Mouse (Mus musculus) urinary bladder, postnatal 36 days (tissue): ENCODE results near the gene Cers6.

Experiments used
- DNase-seq, 2 experiments: peaks; one replicate each; pipeline ENCODE4 v3.0.0; 2022; ENCODE audit warnings: low spot score in 2 of 2, mixed read lengths in 1 of 2

Gene Cers6

GRCm38 (mm10) chr2:68960060-68960459 is 98.8 kb downstream of the Cers6 start:
- DNase-seq, result no peak

- DNase-seq, result no peak
These were observed 99.4 kb downstream of the Cers6 start for GRCm38 (mm10) chr2:68960620-68961019.

DNA sequence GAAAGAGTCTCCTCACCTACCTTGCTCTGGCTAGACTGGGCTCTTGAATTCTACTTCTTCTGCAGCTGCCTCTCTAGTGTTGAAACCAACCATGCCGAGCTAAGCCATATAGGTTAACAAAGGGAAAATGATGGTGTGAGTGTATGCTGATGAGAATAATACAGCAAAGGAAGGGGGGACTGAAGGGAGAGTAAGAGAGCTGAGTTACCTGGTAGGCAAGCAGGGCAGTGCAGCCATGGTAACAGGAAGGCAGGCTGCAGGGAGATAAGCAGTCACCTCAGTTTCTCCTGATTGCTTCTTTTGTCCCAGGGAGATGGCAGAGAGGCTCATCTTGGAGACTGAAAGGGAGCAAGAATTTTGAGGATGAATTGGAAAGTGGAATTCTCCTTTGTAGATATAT is 105.1 kb downstream of the Cers6 start:
- DNase-seq, result no peak

- DNase-seq, result no peak
These were observed 106.8 kb downstream of the Cers6 start for GRCm38 (mm10) chr2:68968028-68968427.

- DNase-seq, result no peak
These were observed 110.6 kb downstream of the Cers6 start for GRCm38 (mm10) chr2:68971840-68972239.

GRCm38 (mm10) chr2:68973753-68974152 is 112.5 kb downstream of the Cers6 start:
- DNase-seq, result no peak

- no peak for DNase-seq
These were observed 114.0 kb downstream of the Cers6 start for GRCm38 (mm10) chr2:68975286-68975685.

- DNase-seq, result no peak
These were observed 114.5 kb downstream of the Cers6 start for GRCm38 (mm10) chr2:68975780-68976179.

GRCm38 (mm10) chr2:68978244-68978643 is 117.0 kb downstream of the Cers6 start:
- DNase-seq, result no peak

DNA sequence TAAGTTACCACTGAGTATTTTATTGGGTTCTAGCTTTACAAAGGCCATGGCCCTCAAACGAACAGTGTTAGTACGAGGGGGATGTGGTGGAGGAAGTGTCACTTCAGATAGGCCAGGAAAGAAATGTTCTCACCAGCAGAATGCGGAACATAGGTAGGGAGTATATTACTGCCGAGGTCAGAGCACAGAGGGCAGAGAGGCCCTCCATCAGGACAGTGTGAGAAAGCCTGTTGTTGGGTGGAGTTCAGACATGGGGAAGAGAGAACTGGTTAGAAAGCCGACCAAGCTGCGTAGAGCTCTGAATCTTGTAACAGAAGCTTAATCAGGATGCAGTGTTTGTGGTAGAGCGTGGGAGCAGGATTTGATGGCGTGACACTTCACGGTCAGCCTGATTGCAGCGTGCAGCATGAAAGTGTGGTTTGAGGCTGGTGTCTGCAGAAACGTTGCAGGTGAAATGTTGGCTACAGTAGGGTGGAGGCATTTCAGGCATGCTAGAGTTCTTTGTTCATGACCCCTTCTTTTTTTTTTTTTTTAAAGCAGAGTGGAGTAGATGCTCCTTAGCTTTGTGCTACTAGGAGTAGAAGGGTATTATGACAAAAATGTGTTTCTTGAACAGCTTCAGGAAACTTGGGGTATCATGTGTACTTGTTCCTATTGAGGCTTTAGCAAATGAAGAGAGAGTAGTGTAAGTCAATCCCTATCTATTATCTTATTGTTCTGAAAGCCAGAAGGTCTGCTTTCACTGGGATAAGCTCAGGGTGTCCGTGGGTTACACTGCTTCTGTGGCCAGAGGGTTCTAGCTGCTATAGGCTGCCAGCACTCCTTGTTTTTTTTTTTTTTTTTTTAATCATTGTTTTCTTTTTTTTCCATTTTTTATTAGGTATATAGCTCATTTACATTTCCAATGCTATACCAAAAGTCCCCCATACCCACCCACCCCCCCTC is 117.7 kb downstream of the Cers6 start:
- DNase-seq, result no peak

DNA sequence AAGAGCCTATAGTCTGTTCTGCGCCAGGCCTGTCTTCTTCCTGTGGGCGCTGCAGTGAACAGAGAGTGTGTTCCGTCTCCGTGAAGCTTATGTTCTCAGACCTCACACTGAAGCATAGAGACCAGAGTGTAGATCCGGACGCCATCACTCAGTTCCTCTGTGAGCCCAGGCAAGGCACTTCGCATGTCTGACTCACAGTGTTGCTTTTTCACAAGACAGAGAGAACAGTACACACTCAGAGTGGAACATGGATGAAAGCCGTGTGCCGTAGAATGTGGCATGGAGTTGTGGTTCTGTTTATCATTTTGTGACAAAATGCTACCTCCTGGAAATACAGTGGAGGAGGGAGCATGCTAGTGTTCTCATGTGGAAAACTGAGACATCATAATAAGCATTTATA is 120.1 kb downstream of the Cers6 start:
- DNase-seq, result no peak

GRCm38 (mm10) chr2:68981756-68982409 is 120.6 kb downstream of the Cers6 start:
- no peak for DNase-seq

- no peak for DNase-seq
These were observed 121.7 kb downstream of the Cers6 start for GRCm38 (mm10) chr2:68982979-68983378.

GRCm38 (mm10) chr2:68983431-68983830 is 122.2 kb downstream of the Cers6 start:
- DNase-seq, result no peak

- DNase-seq, result no peak
These were observed 127.9 kb downstream of the Cers6 start for GRCm38 (mm10) chr2:68989117-68989516.

DNA sequence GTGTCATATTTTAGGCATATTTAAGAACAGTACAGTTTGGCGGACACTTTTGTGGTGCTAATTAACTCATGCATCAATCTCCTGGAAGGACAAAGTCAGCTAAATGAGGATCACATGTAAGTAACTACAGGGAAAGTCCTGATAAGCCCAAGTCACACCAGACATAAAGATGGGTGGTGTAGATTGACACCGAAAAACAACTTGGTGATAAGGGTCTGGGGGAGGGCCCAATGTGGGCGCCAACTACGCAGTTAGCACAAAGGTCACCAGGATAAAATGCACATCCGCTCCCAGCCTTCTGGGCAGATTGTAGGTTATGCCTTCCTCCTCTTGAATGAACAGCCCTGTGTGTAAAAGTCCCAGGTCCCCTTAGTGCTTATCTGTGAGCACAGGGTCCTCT is 131.4 kb downstream of the Cers6 start:
- no peak for DNase-seq

GRCm38 (mm10) chr2:68994441-68994840 is 133.2 kb downstream of the Cers6 start:
- peak in 1 of 2 experiments; percentile 15 for DNase-seq

DNA sequence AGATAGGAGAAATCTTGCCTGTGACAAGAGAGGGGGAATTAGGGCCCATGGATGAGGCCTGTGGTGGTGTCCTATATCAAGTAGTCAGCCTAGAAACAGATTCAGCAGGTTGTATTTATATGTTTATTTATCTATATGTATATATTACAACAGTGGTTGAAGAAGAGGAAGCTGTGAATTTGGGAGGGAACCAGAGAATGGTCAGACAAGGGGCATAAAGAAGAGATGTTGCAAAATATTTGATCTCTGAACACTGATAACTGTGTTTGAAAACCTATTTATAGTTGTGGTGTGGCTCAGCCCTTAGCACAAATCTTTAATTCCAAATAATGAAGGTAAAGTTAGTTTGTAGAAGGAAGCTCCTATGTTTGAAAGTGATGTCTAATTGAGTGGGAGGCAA is 134.5 kb downstream of the Cers6 start:
- no peak for DNase-seq

DNA sequence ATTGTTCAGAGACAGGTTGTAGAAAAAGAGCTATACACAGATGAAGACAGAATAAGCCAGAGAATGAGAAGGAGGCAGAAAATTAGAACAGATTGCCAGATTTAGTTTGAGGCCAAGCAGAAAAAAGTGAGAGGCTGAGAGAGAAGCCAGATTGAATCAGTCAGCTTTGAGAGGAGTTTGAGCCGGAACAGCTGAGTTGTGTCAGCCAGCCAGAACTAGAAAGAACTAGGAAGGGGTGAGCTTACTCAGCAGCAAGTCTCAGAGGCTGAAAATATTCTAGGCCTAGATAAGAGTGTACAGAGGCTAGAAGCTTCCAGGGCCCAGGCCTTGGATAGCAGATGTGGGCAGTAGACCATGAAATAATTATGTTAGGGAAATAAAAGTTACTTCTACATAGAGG is 135.0 kb downstream of the Cers6 start:
- DNase-seq, result no peak

DNA sequence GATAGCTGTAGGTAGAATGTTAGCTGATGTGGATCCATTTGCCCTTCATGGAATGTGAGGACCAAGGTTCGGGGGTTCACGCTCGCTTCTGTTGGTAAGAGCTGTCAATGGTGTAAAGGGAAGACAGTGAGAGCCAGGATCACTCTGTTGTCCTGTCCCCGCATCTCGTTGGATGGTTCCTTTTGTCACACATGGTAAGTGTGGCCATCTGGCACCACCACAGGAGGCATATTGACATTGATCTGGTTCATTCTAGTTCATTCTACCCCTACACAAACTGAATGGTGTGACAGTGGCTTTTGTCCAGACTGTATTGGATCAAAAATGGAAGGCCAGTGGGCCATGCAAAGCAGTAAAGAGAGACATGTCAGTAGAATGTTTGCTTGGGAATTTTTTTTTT is 142.8 kb downstream of the Cers6 start:
- DNase-seq, result no peak

DNA sequence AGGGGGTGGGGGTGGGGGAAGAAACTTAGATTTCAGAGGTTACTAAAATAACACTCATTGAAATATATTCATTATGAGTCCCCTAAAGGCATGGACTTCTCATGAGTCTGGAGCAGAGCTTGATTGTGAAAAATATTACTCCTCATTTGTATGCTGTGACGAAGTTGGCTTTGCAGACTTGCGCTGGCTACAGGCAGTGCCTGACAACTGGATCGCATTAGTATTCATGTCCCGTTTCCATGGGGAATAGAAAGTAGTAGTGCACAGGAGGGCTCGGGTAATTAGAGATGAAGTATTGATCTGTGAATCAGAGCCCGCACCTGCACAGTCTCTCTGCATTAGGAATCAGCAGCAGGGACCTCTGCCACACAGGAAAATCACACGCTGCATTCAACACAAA is 150.2 kb downstream of the Cers6 start:
- no peak for DNase-seq

DNA sequence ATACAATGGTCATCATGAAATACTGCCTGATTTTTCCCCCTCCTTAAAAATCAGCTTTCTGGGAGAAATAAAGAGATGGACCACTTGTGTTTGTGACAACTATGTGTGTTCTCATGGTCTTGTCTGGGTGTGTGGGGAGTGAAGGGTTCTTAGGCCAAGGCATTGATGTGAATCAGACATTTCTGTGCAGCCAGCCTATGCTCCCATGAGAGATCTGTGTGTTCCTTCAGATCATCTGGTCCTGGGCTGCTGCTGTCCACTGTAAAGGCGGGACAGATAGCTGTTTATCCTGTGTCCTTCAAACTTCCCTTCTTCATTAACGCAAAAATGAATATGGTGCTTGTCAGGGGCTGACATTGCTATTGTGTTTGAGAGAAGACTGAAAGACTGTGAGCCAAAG is 150.6 kb downstream of the Cers6 start:
- DNase-seq, result no peak

GRCm38 (mm10) chr2:69014241-69014640 is 153.0 kb downstream of the Cers6 start:
- no peak for DNase-seq
